Mouse (Mus musculus): ENCODE data around the gene Rnf138rt1. TPM values are rescaled to one million over a fixed set of nuclear protein-coding genes. Genes with fewer than 3 reads are reported as not detected.

The Rnf138rt1 gene
- polyA plus RNA-seq, 1 experiment from 2014 or later = 0.97 TPM

DNA sequence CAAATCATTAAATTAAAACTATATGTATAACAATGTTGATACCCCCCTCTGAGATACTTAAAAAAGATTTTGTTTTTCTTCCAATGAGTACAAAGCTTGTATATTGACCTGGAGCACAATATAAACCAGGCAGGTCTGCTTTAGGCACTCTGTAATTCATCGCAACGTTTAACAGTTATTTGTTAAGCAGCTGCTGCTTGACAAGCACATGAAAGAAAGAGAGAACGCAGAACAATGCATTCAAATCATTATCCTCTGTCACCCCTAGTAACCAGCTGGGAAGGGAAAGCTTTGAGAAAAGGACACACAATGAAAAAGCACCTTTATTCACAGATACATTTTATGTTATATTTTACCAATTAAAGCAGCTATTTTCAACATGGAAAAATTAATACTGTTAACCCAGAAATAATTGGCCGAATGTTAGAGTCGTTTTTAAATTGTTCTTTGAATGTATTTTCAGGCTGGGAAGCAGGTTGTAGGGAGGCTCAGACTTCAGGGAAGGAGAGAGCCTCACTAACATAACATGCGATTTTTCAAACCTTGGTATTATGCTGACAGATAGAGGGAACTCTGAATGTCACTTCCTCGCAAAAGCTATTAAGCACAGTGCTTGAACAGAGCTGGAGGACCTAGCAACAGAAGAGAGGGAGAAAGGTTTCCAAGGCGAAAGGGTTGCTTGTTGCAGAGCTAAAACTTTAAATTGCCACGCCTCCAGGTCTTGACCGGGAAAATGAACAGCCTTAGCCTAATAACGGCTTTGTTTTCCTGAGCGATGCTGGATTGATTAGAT, 38.1 kb downstream of the Rnf138rt1 start:
- no peak for DNase-seq (ENCODE audit: low spot score)
- Histone ChIP-seq H3K36me3 (ENCODE audit: control insufficient read depth, insufficient read depth, low read length) (no peaks in the 10 kb centered on the region), H3K9me3 (ENCODE audit: control insufficient read depth, low read length) (no peaks in the 10 kb centered on the region), H3K27ac (ENCODE audit: low read depth, low read length) (no peak overlapping the region), H3K4me3 (ENCODE audit: low read depth, low read length) (no peak overlapping the region), H3K4me2 (ENCODE audit: low read depth) (no peak overlapping the region), H3K4me1 (ENCODE audit: control insufficient read depth, insufficient read depth, low read length) (no peaks in the 10 kb centered on the region), H3K9ac (ENCODE audit: low read length) (no peak overlapping the region), H3K27me3 (ENCODE audit: control insufficient read depth, insufficient read depth, low read length) (no peaks in the 10 kb centered on the region)
- 44% methylated on average over 12 of the region's 12 CpGs for WGBS
- ATAC-seq (ENCODE audit: insufficient read depth, low FRiP score, low TSS enrichment) = peak; percentile 65; the same call in 1 of the 2 replicates

DNA sequence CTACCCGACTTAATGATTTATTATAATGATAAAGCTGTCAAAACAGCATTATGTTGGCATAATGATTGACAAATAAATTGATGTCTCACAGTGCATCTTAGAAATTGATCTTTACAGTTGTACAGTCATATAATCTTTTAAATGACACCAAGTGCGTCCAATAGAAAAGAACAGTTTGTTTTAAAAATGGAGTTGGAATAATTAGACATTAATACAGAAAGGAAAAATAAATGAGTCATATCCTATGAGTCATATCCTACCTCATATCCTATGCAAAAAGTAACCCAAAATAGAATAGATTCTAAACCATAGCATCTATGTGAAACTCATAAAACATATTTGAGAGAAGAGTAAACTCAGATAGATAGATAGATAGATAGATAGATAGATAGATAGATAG, 40.5 kb downstream of the Rnf138rt1 start:
- Histone ChIP-seq H3K9ac (ENCODE audit: low read length) (no peak overlapping the region), H3K4me1 (ENCODE audit: control insufficient read depth, insufficient read depth, low read length) (no peaks in the 10 kb centered on the region), H3K4me2 (ENCODE audit: low read depth) (no peak overlapping the region), H3K4me3 (ENCODE audit: low read depth, low read length) (no peak overlapping the region), H3K27ac (ENCODE audit: low read depth, low read length) (no peak overlapping the region), H3K27me3 (ENCODE audit: control insufficient read depth, insufficient read depth, low read length) (no peaks in the 10 kb centered on the region), H3K36me3 (ENCODE audit: control insufficient read depth, insufficient read depth, low read length) (no peaks in the 10 kb centered on the region), H3K9me3 (ENCODE audit: control insufficient read depth, low read length) (no peaks in the 10 kb centered on the region)
- no peak for DNase-seq (ENCODE audit: low spot score)
- ATAC-seq (ENCODE audit: insufficient read depth, low FRiP score, low TSS enrichment) = no peak
- WGBS = 74% methylated on average over 2 of the region's 2 CpGs

Other genes starting within 250 kb of the Rnf138rt1 start
- not detected in 2 replicates for gene Grpr, start 211.7 kb downstream of the Rnf138rt1 start, polyA plus RNA-seq (2014; fragmentation: Nextera tagmentation; extraction: Ambion mirVana)
- 44.0 and 46.3 TPM in 2 replicates for gene Ap1s2, start 147.7 kb upstream of the Rnf138rt1 start, polyA plus RNA-seq (2014; fragmentation: Nextera tagmentation; extraction: Ambion mirVana)
- 45.6 and 49.2 TPM in 2 replicates for gene Zrsr2, start 197.3 kb upstream of the Rnf138rt1 start, polyA plus RNA-seq (2014; fragmentation: Nextera tagmentation; extraction: Ambion mirVana)